Mouse (Mus musculus): ENCODE data around the gene Plekha7.

GRCm38 (mm10) chr7:116172774-116173173, 135.4 kb downstream of the Plekha7 start:
- TF ChIP-seq CTCF (IDR thresholded peaks at IDR 0.05; ENCODE audit: borderline replicate concordance, control insufficient read depth, extremely low read depth, insufficient read depth, low read length, poor library complexity) (no peak), POLR2A (IDR thresholded peaks at IDR 0.05; ENCODE audit: control insufficient read depth, extremely low read depth, insufficient read depth, low read length, poor library complexity) (no peak)

Data from thymus, adult 2 months (tissue).